Mouse (Mus musculus) lung, embryonic 14.5 days (tissue): Measurements from ENCODE around the gene Arhgef10l. TPM values are rescaled to one million over a fixed set of nuclear protein-coding genes. Genes with fewer than 3 reads are reported as not detected.

ENCODE experiments used
- ATAC-seq: fragments of 200-750 bp; cut with Nextera tagmentation; 2 replicates; pipeline ENCODE4 v1.8.0; 2017; ENCODE audit warnings: mild to moderate bottlenecking, moderate TSS enrichment, moderate library complexity; ENCODE audit not compliant: insufficient read depth
- DNase-seq: peaks from one replicate; pipeline ENCODE4 v3.0.0-alpha.2; 2015
- H3K27ac ChIP-seq: fragments of 300-500 bp; sonication (generic); 2 replicates; pipeline ENCODE4 v1.5.1; 2014; ENCODE audit warnings: low read depth, mild to moderate bottlenecking, moderate library complexity
- H3K27me3 ChIP-seq: fragments of 300-500 bp; sonication (generic); 2 replicates; pipeline ENCODE4 v1.6.1; 2014; ENCODE audit warnings: low read length, control low read depth; ENCODE audit not compliant: insufficient read depth
- H3K36me3 ChIP-seq: fragments of 300-500 bp; sonication (generic); 2 replicates; pipeline ENCODE4 v1.6.1; 2014; ENCODE audit warnings: control low read depth; ENCODE audit not compliant: insufficient read depth
- H3K4me1 ChIP-seq: fragments of 300-500 bp; sonication (generic); 2 replicates; pipeline ENCODE4 v1.6.1; 2014; ENCODE audit warnings: antibody characterized with exemption, control low read depth; ENCODE audit not compliant: insufficient read depth
- H3K4me2 ChIP-seq: fragments of 300-500 bp; sonication (generic); 2 replicates; pipeline ENCODE4 v1.6.1; 2014; ENCODE audit warnings: mild to moderate bottlenecking
- H3K4me3 ChIP-seq: fragments of 300-500 bp; sonication (generic); 2 replicates; pipeline ENCODE4 v1.5.1; 2014; ENCODE audit warnings: low read depth, low read length
- H3K9ac ChIP-seq: fragments of 300-500 bp; sonication (generic); 2 replicates; pipeline ENCODE4 v1.6.1; 2014
- H3K9me3 ChIP-seq: fragments of 300-500 bp; sonication (generic); 2 replicates; pipeline ENCODE4 v1.6.1; 2016; ENCODE audit warnings: low read depth, low read length, control low read depth
- CTCF ChIP-seq: IDR thresholded peaks from 2 replicates; pipeline ENCODE4 v1.5.1; 2016; ENCODE audit warnings: antibody characterized with exemption, low read depth
- WGBS: fragments of 180-500 bp; shearing (Covaris S2); extraction: QIAGEN DNeasy Blood & Tissue Kit; methylation state at CpG from one replicate; pipeline ENCODE4 v1.1.7; 2014; 5-methylcytosine and 5-hydroxymethylcytosine counted together
- polyA plus RNA-seq: library from polyadenylated mRNA; unstranded; fragments of >200 nt; fragmentation: Nextera tagmentation; extraction: Ambion mirVana; gene quantifications from 2 replicates; pipeline ENCODE4 v1.2.1, GENCODE M21; 2014

Arhgef10l gene
- polyA plus RNA-seq, 1 experiment from 2014 or later = 16.1 TPM

DNA sequence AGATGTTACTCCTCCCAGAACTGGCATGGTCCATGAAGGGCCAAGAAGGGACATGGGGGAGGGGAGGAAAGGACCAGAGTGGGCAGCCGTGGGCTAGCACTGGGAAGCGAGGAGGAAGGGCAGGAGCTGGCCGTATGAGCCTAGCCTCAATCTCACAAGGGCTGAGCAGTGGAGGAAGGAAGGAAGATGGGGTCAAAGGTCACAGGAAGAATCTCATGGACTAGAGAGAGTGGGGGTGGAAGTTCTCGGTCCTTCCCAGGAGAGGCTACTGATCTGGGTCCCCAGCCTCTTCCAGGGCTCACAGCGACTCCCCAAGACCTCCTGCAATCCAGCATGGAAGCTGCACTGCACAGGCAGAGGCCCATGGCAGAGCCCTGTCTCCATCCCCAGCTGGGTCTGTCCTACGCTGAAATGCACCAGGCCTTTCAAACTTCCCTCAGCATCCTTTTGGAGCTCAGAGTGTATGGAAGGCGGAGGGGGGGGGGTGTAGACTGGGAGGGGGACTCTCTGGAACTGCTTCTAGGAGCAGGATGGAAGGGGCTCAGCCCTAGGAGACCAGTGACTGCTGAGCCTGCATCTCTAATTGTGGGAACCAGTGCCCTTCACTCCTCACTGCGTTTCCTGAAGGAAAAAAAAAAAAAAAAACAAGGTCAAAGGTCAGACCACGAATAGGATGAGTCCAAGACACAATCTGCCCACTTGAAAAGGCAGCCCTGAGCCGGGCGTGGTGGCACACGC is 7.9 kb upstream of the Arhgef10l start:
- H3K4me3 ChIP-seq = no peak overlapping the region
- 0 out of 2 replicates have a peak, but pooled peaks have one; percentile 48 for ATAC-seq
- no peak overlapping the region for H3K27ac ChIP-seq
- no peak for DNase-seq
- 58% methylated on average over 12 of the region's 12 CpGs for WGBS
- H3K4me2 ChIP-seq = no peak overlapping the region
- no peaks in the 10 kb centered on the region; the same call in 1 of the 2 replicates for H3K4me1 ChIP-seq
- no peaks in the 10 kb centered on the region for H3K9me3 ChIP-seq
- TF ChIP-seq CTCF = no peak
- H3K9ac ChIP-seq = no peak overlapping the region
- no peaks in the 10 kb centered on the region for H3K27me3 ChIP-seq
- H3K36me3 ChIP-seq = no peaks in the 10 kb centered on the region

DNA sequence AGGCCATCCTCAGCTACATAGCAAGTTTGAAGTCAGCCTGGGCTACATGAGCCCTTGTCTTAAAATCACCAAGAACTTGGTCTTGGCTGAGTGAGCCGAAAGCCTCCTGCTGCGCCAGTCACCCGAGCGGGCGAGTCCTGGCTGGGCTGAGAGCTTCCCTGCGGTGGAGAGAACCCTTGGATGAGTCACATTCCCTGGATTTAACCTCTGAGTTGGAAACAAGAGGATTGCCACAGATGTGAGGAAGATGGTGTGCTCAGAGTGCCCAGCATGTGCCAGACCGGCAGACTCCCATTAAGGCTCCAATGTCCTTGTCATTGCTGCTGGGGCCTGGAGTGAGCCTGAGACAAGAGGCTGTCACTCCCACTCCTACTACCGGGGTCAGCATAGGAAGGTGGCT is 2.0 kb upstream of the Arhgef10l start:
- WGBS = 83% methylated on average over 8 of the region's 8 CpGs
- no peak for TF ChIP-seq CTCF
- H3K36me3 ChIP-seq = no peaks in the 10 kb centered on the region
- H3K9me3 ChIP-seq = no peaks in the 10 kb centered on the region
- no peaks in the 10 kb centered on the region for H3K27me3 ChIP-seq
- no peak overlapping the region for H3K9ac ChIP-seq
- H3K4me3 ChIP-seq = no peak overlapping the region
- ATAC-seq (no peak), DNase-seq (no peak)
- H3K27ac ChIP-seq = no peak overlapping the region
- peaks cover 1% of the 10 kb centered on the region for H3K4me1 ChIP-seq
- H3K4me2 ChIP-seq = no peak overlapping the region

DNA sequence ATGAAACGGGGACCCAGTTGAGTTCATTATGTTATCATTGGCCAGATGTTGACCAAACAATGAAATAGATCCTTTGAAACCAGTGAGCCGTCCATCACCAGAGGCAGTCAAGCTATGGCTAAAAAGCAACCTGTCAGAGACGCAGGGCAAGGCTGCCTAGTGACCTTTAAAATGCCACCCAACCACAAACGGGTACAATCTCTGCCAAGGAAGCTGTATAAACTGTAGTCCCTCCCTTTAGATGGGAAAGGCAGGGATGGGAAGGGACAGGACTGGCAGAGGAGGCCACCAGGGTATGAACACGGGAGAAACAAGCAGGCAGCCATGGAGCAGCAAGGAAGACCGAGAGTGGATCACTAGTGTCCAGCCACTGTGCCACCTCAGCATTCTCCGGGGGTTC is 759 bp downstream of the Arhgef10l start:
- DNase-seq (no peak), ATAC-seq (no peak)
- H3K4me3 ChIP-seq = no peak overlapping the region
- no peak overlapping the region for H3K27ac ChIP-seq
- no peak overlapping the region for H3K9ac ChIP-seq
- peaks cover 8% of the 10 kb centered on the region for H3K4me1 ChIP-seq
- no peaks in the 10 kb centered on the region for H3K27me3 ChIP-seq
- TF ChIP-seq CTCF = no peak
- no peaks in the 10 kb centered on the region for H3K36me3 ChIP-seq
- H3K4me2 ChIP-seq = no peak overlapping the region
- WGBS = 68% methylated on average over 7 of the region's 7 CpGs
- no peaks in the 10 kb centered on the region for H3K9me3 ChIP-seq

DNA sequence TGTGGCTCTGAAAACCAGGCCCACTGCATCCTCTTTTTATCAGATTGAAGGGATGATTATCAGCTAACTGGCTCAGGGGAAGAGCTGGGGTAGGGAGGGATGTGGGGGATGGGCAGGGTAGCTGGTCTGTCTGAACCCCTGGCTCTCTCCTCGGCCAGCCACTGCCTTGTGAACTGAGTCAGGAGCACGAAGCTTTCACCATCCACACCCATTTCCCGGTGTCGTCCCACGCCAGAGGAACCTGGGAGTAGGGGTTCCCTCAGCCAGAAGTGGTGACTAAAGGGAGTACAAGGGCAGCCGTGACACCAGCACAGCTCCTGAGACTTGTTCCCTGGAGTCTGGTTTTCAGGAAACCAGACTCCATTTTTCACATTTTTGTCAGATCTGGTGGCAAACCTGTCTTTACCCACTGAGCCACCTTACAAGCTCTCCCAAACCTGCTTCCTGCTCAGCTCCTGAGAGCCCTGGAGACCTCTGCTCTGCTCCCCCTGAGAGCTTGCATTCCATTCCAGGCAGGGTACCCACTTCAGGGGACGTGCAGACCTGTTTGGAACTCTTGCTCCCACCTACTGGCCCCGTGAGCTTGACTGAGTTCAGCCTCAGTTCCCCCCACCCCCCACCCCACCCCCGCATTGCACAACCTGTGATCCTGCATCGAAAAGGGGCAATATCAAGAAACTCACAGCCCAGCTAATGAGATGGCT is 2.8 kb downstream of the Arhgef10l start:
- 30% methylated on average over 10 of the region's 10 CpGs for WGBS
- H3K36me3 ChIP-seq = no peaks in the 10 kb centered on the region

DNA sequence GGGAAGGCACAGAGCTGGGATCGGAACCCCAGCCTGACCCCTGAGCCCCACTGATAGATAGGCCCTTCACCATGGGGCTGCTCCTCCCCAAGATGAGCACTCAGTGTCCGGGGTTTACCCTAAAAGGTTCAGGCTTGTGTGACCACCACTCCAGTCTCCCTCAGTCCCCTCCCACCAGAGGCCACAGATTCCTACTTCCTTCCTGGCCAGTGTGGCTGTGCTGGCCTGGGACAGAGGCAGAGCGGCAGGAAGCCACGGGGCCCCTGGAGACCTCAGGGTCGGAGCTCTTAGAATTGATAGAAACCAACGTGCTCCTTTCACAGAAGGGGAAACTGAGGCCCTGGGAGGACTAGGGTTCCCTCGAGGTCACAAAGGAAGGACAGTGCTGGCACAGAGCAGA is 3.4 kb downstream of the Arhgef10l start:
- Histone ChIP-seq H3K4me1 (peaks cover 17% of the 10 kb centered on the region), H3K9ac (peak overlapping the region; percentile 15; the same call in 1 of the 2 replicates), H3K36me3 (no peaks in the 10 kb centered on the region), H3K9me3 (no peaks in the 10 kb centered on the region), H3K27me3 (no peaks in the 10 kb centered on the region), H3K4me3 (no peak overlapping the region), H3K4me2 (no peak overlapping the region), H3K27ac (peak overlapping the region; percentile 71)
- TF ChIP-seq CTCF = no peak
- DNase-seq (peak; percentile 47), ATAC-seq (no peak)
- 17% methylated on average over 7 of the region's 7 CpGs for WGBS

More for the DNA sequence above, 2.8 kb downstream of the Arhgef10l start:
- Histone ChIP-seq H3K4me1 (peaks cover 12% of the 10 kb centered on the region), H3K4me2 (no peak overlapping the region), H3K27ac (peak overlapping the region; percentile 71), H3K27me3 (no peaks in the 10 kb centered on the region), H3K9ac (peak overlapping the region; percentile 15; the same call in 1 of the 2 replicates), H3K9me3 (no peaks in the 10 kb centered on the region), H3K4me3 (no peak overlapping the region)
- TF ChIP-seq CTCF = no peak
- ATAC-seq (no peak), DNase-seq (peak; percentile 43)

DNA sequence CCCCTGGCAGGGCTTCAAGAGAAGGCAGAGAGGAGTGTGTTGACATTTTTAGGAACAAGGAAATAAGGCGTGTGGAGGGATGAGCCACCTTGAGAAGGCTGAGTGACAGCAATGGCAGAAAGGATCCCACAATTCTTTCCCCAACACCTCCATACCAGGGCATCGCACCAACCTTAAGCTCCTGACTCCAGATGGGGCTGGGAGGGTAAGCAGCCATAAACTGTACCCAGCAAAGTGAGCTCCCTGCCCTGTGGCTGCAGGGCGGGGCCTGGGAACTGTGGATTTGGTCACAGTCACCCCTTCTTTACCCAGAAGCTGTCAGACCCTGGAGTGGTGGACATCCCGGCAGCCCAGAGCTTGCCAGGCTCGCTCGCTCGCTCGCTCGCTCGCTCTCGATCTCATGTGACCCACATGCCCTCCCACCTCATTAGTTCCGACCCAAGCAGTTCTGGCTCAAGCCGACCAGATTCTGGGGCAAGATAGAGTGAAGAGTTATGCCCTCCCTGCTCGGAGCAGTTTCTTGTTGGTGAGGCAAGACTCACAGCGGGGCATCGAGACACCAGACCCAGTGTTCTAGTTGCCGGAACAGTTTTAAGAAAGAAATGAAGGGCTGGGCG is 4.3 kb downstream of the Arhgef10l start:
- H3K4me3 ChIP-seq = no peak overlapping the region
- ATAC-seq = no peak
- peaks cover 20% of the 10 kb centered on the region for H3K4me1 ChIP-seq
- no peak overlapping the region for H3K4me2 ChIP-seq
- H3K36me3 ChIP-seq = no peaks in the 10 kb centered on the region
- WGBS = 59% methylated on average over 18 of the region's 18 CpGs
- H3K27ac ChIP-seq = peak overlapping the region; percentile 30; the same call in 1 of the 2 replicates
- no peak overlapping the region for H3K9ac ChIP-seq
- H3K27me3 ChIP-seq = no peaks in the 10 kb centered on the region
- TF ChIP-seq CTCF = no peak
- no peaks in the 10 kb centered on the region for H3K9me3 ChIP-seq
- DNase-seq = no peak
